Mouse (Mus musculus) gastrocnemius, postnatal 36 days (tissue): ENCODE measurements around the gene BC035947. TPM values are rescaled to one million over a fixed set of nuclear protein-coding genes. Genes with fewer than 3 reads are reported as not detected.
A peak's percentile ranks its signal among the peaks of the same experiment; 100 is the strongest.
"Not testable (repeated sequence)": the region's sequence is repeated elsewhere in the genome, so short reads cannot be mapped to it uniquely, and the experiment has no call there.

Source experiments
- DNase-seq, 2 experiments: peaks; one replicate each; pipeline ENCODE4 v3.0.0; 2022
- intact Hi-C: fragments of 180-260 bp; cut with DNase I; formaldehyde crosslinking; loops from one replicate; pipeline ENCODE4 v1.15.1; 2025
- total RNA-seq, 2 experiments: library from RNA; stranded (reverse); gene quantifications; 2 replicates each; pipeline ENCODE4 v1.2.3; 2021

Gene BC035947
- total RNA-seq, 2 experiments from 2014 or later, result not detected

GRCm38 (mm10) chr1:78507137-78507536 is 4.8 kb downstream of the BC035947 start:
- DNase-seq, result no peak
- intact Hi-C loops, result no loop called here

- intact Hi-C loops, result no loop called here
- no peak for DNase-seq
Measured at GRCm38 (mm10) chr1:78502527-78502926, 9.4 kb downstream of the BC035947 start.

- DNase-seq, result not testable (repeated sequence)
Measured at GRCm38 (mm10) chr1:78501856-78502255, 10.1 kb downstream of the BC035947 start.

GRCm38 (mm10) chr1:78501036-78501435 is 10.9 kb downstream of the BC035947 start:
- intact Hi-C loops, result no loop called here
- DNase-seq, result no peak

More at GRCm38 (mm10) chr1:78501856-78502255, 10.1 kb downstream of the BC035947 start:
- intact Hi-C loops, result not testable (repeated sequence)

GRCm38 (mm10) chr1:78490143-78490542 is 21.8 kb downstream of the BC035947 start:
- no peak for DNase-seq

GRCm38 (mm10) chr1:78488752-78489492 is 23.0 kb downstream of the BC035947 start, which contains the start of gene Farsb:
Gene Farsb (minus strand): TSS chr1:78488897.
- intact Hi-C loops, result no loop called here
- peak; percentile 83 to 91 for DNase-seq

More at GRCm38 (mm10) chr1:78490143-78490542, 21.8 kb downstream of the BC035947 start:
- intact Hi-C loops, result no loop called here

GRCm38 (mm10) chr1:78488427-78488751 is 23.6 kb downstream of the BC035947 start:
- intact Hi-C loops, result no loop called here
- no peak for DNase-seq

GRCm38 (mm10) chr1:78484361-78484760 is 27.6 kb downstream of the BC035947 start:
- intact Hi-C loops, result no loop called here

GRCm38 (mm10) chr1:78483430-78483829 is 28.5 kb downstream of the BC035947 start:
- no peak for DNase-seq
- intact Hi-C loops, result no loop called here

More at GRCm38 (mm10) chr1:78484361-78484760, 27.6 kb downstream of the BC035947 start:
- no peak for DNase-seq

- no peak for DNase-seq
- intact Hi-C loops, result no loop called here
Measured at GRCm38 (mm10) chr1:78472441-78472840, 39.5 kb downstream of the BC035947 start.

- intact Hi-C loops, result loop anchor here (2.0 kb wide), 1 partner anchor 476 kb away; no protein-coding TSS in a partner anchor
Measured at GRCm38 (mm10) chr1:78454659-78455058, 57.3 kb downstream of the BC035947 start.

GRCm38 (mm10) chr1:78453886-78454285 is 58.1 kb downstream of the BC035947 start:
- no peak for DNase-seq
- intact Hi-C loops, result loop anchor here (2.0 kb wide), 1 partner anchor 475 kb away; no protein-coding TSS in a partner anchor

More at GRCm38 (mm10) chr1:78454659-78455058, 57.3 kb downstream of the BC035947 start:
- DNase-seq, result no peak

- intact Hi-C loops, result no loop called here
- DNase-seq, result no peak
Measured at GRCm38 (mm10) chr1:78452544-78452943, 59.4 kb downstream of the BC035947 start.

GRCm38 (mm10) chr1:78451070-78451854 is 60.7 kb downstream of the BC035947 start:
- intact Hi-C loops, result no loop called here
- DNase-seq, result no peak

- intact Hi-C loops, result no loop called here
Measured at GRCm38 (mm10) chr1:78448091-78448490, 63.9 kb downstream of the BC035947 start.

More at GRCm38 (mm10) chr1:78448091-78448490, 63.9 kb downstream of the BC035947 start:
- DNase-seq, result no peak

Other genes starting within 250 kb of the BC035947 start
- not detected for gene Sgpp2, start 201.8 kb downstream of the BC035947 start, total RNA-seq
- 10 to 100 TPM; 46.8 to 54.3 TPM for gene Farsb, start 23.3 kb downstream of the BC035947 start, total RNA-seq
- gene Mogat1, start 1.2 kb downstream of the BC035947 start, total RNA-seq, result not detected
- 10 to 100 TPM in 1 of 2 experiments, 1 to 10 TPM in 1; 7.8 to 11.2 TPM for gene Acsl3, start 145.7 kb upstream of the BC035947 start, total RNA-seq
- 1 to 10 TPM; 1.2 to 1.4 TPM for gene Utp14b, start 145.9 kb upstream of the BC035947 start, total RNA-seq